ENCODE assay signal across 7 mouse cellular contexts in genomic region chr9:96719408-96720158, GRCm38 (mm10). TPM values are rescaled to one million over a fixed set of nuclear protein-coding genes. Genes with fewer than 3 reads are reported as not detected.
DNase-seq lines count a peak whose midpoint lies in the region; ATAC-seq lines count a peak whose summit lies in the region.

No protein-coding gene starts in this region.

- under 1% methylated on average over 75 of the region's 85 CpGs for WGBS in forebrain, embryonic 16.5 days
- under 1% methylated on average over 74 of the region's 85 CpGs for WGBS in hindbrain, embryonic 11.5 days
- WGBS in limb, embryonic 13.5 days: under 1% methylated on average over 83 of the region's 85 CpGs
- WGBS in midbrain, embryonic 13.5 days: under 1% methylated on average over 77 of the region's 85 CpGs

- peak; percentile 85 for ATAC-seq in forebrain, embryonic 16.5 days
- peak; percentile 88 for ATAC-seq in hindbrain, embryonic 11.5 days (ENCODE audit: low FRiP score)
- ATAC-seq in limb, embryonic 13.5 days (ENCODE audit: low FRiP score, low read depth): peak; percentile 75
- ATAC-seq in midbrain, embryonic 13.5 days: peak; percentile 92

- peak overlapping the region; percentile 69 for H3K4me3 ChIP-seq in forebrain, embryonic 16.5 days (replicated peaks; ENCODE audit: low read length)
- H3K4me3 ChIP-seq in hindbrain, embryonic 11.5 days (ENCODE audit: low read depth, low read length): peak overlapping the region; percentile 77
- H3K4me3 ChIP-seq in limb, embryonic 13.5 days: peak overlapping the region; percentile 81
- peak overlapping the region; percentile 70 for H3K4me3 ChIP-seq in midbrain, embryonic 13.5 days (replicated peaks)

- H3K9me3 ChIP-seq in forebrain, embryonic 16.5 days (ENCODE audit: control insufficient read depth, low read length): no peaks in the 10 kb centered on the region
- no peaks in the 10 kb centered on the region for H3K9me3 ChIP-seq in hindbrain, embryonic 11.5 days (ENCODE audit: control insufficient read depth, low read length)
- no peaks in the 10 kb centered on the region for H3K9me3 ChIP-seq in limb, embryonic 13.5 days
- no peaks in the 10 kb centered on the region for H3K9me3 ChIP-seq in midbrain, embryonic 13.5 days

- H3K4me2 ChIP-seq in forebrain, embryonic 16.5 days (ENCODE audit: low read length): peak overlapping the region; percentile 68
- H3K4me2 ChIP-seq in hindbrain, embryonic 11.5 days (replicated peaks; ENCODE audit: low read depth, low read length): peak overlapping the region; percentile 74
- H3K4me2 ChIP-seq in limb, embryonic 13.5 days (replicated peaks): peak overlapping the region; percentile 72
- peak overlapping the region; percentile 76 for H3K4me2 ChIP-seq in midbrain, embryonic 13.5 days (replicated peaks)

- peak; percentile 69 for DNase-seq in T-cell, adult 2 months (ENCODE audit: low spot score)
- peak; percentile 80 to 86 for DNase-seq in cerebellum, adult 18-20 months
- DNase-seq in hindbrain, embryonic 11.5 days (ENCODE audit: low spot score): peak; percentile 76
- DNase-seq in spleen, postnatal 14 days (ENCODE audit: low spot score in 2 of 2): peak; percentile 45 to 56

- H3K27me3 ChIP-seq in forebrain, embryonic 16.5 days (replicated peaks; ENCODE audit: control insufficient read depth, insufficient read depth, low read length): no peaks in the 10 kb centered on the region
- H3K27me3 ChIP-seq in hindbrain, embryonic 11.5 days (ENCODE audit: control insufficient read depth, insufficient read depth, low read length): no peaks in the 10 kb centered on the region
- H3K27me3 ChIP-seq in limb, embryonic 13.5 days: no peaks in the 10 kb centered on the region
- H3K27me3 ChIP-seq in midbrain, embryonic 13.5 days: no peaks in the 10 kb centered on the region

- peaks cover 24% of the 10 kb centered on the region for H3K4me1 ChIP-seq in forebrain, embryonic 16.5 days (replicated peaks; ENCODE audit: control insufficient read depth, insufficient read depth, low read length)
- 0 out of 2 replicates have a peak, but pooled peaks cover 3% of the 10 kb centered on the region for H3K4me1 ChIP-seq in hindbrain, embryonic 11.5 days (replicated peaks; ENCODE audit: control insufficient read depth, insufficient read depth, low read length)
- peaks cover 32% of the 10 kb centered on the region for H3K4me1 ChIP-seq in limb, embryonic 13.5 days
- H3K4me1 ChIP-seq in midbrain, embryonic 13.5 days (replicated peaks): peaks cover 36% of the 10 kb centered on the region

- H3K9ac ChIP-seq in forebrain, embryonic 16.5 days (replicated peaks; ENCODE audit: low read depth, low read length): peak overlapping the region; percentile 93
- peak overlapping the region; percentile 92 for H3K9ac ChIP-seq in hindbrain, embryonic 11.5 days (ENCODE audit: low read depth, low read length)
- peak overlapping the region; percentile 94 for H3K9ac ChIP-seq in limb, embryonic 13.5 days
- H3K9ac ChIP-seq in midbrain, embryonic 13.5 days (replicated peaks): peak overlapping the region; percentile 97

- H3K27ac ChIP-seq in forebrain, embryonic 16.5 days (ENCODE audit: low read length): peak overlapping the region; percentile 89
- peak overlapping the region; percentile 93 for H3K27ac ChIP-seq in hindbrain, embryonic 11.5 days (ENCODE audit: low read depth, low read length)
- H3K27ac ChIP-seq in limb, embryonic 13.5 days: peak overlapping the region; percentile 90
- H3K27ac ChIP-seq in midbrain, embryonic 13.5 days: peak overlapping the region; percentile 92

- H3K36me3 ChIP-seq in forebrain, embryonic 16.5 days (ENCODE audit: control insufficient read depth, insufficient read depth): no peaks in the 10 kb centered on the region
- no peaks in the 10 kb centered on the region for H3K36me3 ChIP-seq in hindbrain, embryonic 11.5 days (ENCODE audit: control insufficient read depth, insufficient read depth, low read length)
- no peaks in the 10 kb centered on the region for H3K36me3 ChIP-seq in limb, embryonic 13.5 days
- H3K36me3 ChIP-seq in midbrain, embryonic 13.5 days: no peaks in the 10 kb centered on the region

RNA-seq across cellular contexts. Expression of gene Zbtb38, which starts 33.0 kb away (rescaled TPM):
- 52.3 and 54.0 TPM in 2 replicates for polyA plus RNA-seq in forebrain, embryonic 16.5 days (2015; fragmentation: Nextera tagmentation; extraction: Ambion mirVana)
- 11.1 and 14.3 TPM in 2 replicates for polyA plus RNA-seq in hindbrain, embryonic 11.5 days (2014; fragmentation: Nextera tagmentation; extraction: Ambion mirVana)
- 14.1 and 14.4 TPM in 2 replicates for polyA plus RNA-seq in limb, embryonic 13.5 days (2015; fragmentation: Nextera tagmentation; extraction: Ambion mirVana)
- polyA plus RNA-seq in midbrain, embryonic 13.5 days (2015; fragmentation: Nextera tagmentation; extraction: Ambion mirVana): 38.0 and 41.1 TPM in 2 replicates

Comparison
In these comparisons a context has a peak if more than half of its experiments do, and no peak if none do; other contexts are left out.
1. Peak in every context shown above with its lines: DNase-seq, ATAC-seq, H3K4me3 ChIP-seq and H3K27ac ChIP-seq.